Mouse (Mus musculus) fat pad, adult 2 months (tissue): ENCODE data around the gene Ddx55.

Experiments
- DNase-seq: peaks from one replicate; pipeline ENCODE4 v3.0.0-alpha.2; 2011; ENCODE audit warnings: low read depth, low spot score; ENCODE audit errors: extremely low read depth

Ddx55 gene

GRCm38 (mm10) chr5:124605041-124605622 is 52.5 kb downstream of the Ddx55 start:
- DNase-seq, result no peak

- no peak for DNase-seq
Measured at GRCm38 (mm10) chr5:124610965-124611364, 58.3 kb downstream of the Ddx55 start.

- DNase-seq, result no peak
Measured at GRCm38 (mm10) chr5:124614709-124615108, 62.0 kb downstream of the Ddx55 start.

GRCm38 (mm10) chr5:124618711-124619110 is 66.0 kb downstream of the Ddx55 start:
- no peak for DNase-seq
